Mouse (Mus musculus) v-Abl transformed pro-B cells (cell line): ENCODE results near the gene Stim1.

ENCODE experiments used
- in situ Hi-C, 2 experiments: fragments of 400-800 bp; cut with MboI; formaldehyde crosslinking; loops; one replicate each; pipeline ENCODE4 v1.15.1; 2025; ENCODE audit not compliant: unreplicated experiment in 2 of 2

Gene Stim1

GRCm38 (mm10) chr7:102267601-102268394 lies at the start of gene Stim1:
Stim1 (plus strand) TSS chr7:102267806.
- in situ Hi-C loops: no loop called here

- in situ Hi-C loops: loop anchor here in 1 of 2 experiments (25.0 kb wide), 1 partner anchor 560 kb away; the partner anchor contains the start of gene Clpb
Observed at GRCm38 (mm10) chr7:102221899-102222298, 45.7 kb upstream of the Stim1 start.

- in situ Hi-C loops: loop anchor here in 1 of 2 experiments (25.0 kb wide), 1 partner anchor 560 kb away; the partner anchor contains the start of gene Clpb
Observed at GRCm38 (mm10) chr7:102222336-102222735, 45.3 kb upstream of the Stim1 start.

GRCm38 (mm10) chr7:102222830-102223556 lies 44.6 kb upstream of the Stim1 start:
- in situ Hi-C loops: loop anchor here in 1 of 2 experiments (25.0 kb wide), 1 partner anchor 561 kb away; the partner anchor contains the start of gene Clpb

- in situ Hi-C loops: loop anchor here in 1 of 2 experiments (25.0 kb wide), 1 partner anchor 562 kb away; the partner anchor contains the start of gene Clpb
Observed at GRCm38 (mm10) chr7:102223883-102224738, 43.5 kb upstream of the Stim1 start.

- in situ Hi-C loops: no loop called here
Observed at GRCm38 (mm10) chr7:102226051-102226450, 41.6 kb upstream of the Stim1 start.

GRCm38 (mm10) chr7:102228049-102228670 lies 39.4 kb upstream of the Stim1 start:
- in situ Hi-C loops: no loop called here

GRCm38 (mm10) chr7:102229814-102230213 lies 37.8 kb upstream of the Stim1 start:
- in situ Hi-C loops: no loop called here

- in situ Hi-C loops: no loop called here
Observed at GRCm38 (mm10) chr7:102233059-102233458, 34.5 kb upstream of the Stim1 start.

- in situ Hi-C loops: no loop called here
Observed at GRCm38 (mm10) chr7:102238686-102239286, 28.8 kb upstream of the Stim1 start.

- in situ Hi-C loops: no loop called here
Observed at GRCm38 (mm10) chr7:102239591-102239990, 28.0 kb upstream of the Stim1 start.

- in situ Hi-C loops: no loop called here
Observed at GRCm38 (mm10) chr7:102242371-102242770, 25.2 kb upstream of the Stim1 start.

GRCm38 (mm10) chr7:102242917-102243316 lies 24.7 kb upstream of the Stim1 start:
- in situ Hi-C loops: no loop called here

GRCm38 (mm10) chr7:102243870-102244269 lies 23.7 kb upstream of the Stim1 start:
- in situ Hi-C loops: no loop called here

- in situ Hi-C loops: no loop called here
Observed at GRCm38 (mm10) chr7:102244782-102245535, 22.6 kb upstream of the Stim1 start.

- in situ Hi-C loops: no loop called here
Observed at GRCm38 (mm10) chr7:102245775-102246174, 21.8 kb upstream of the Stim1 start.

- in situ Hi-C loops: no loop called here
Observed at GRCm38 (mm10) chr7:102246265-102246664, 21.3 kb upstream of the Stim1 start.

GRCm38 (mm10) chr7:102246956-102247797 lies 20.4 kb upstream of the Stim1 start:
- in situ Hi-C loops: no loop called here
